Mouse (Mus musculus): Measurements from ENCODE around the gene Ccr1. TPM values are rescaled to one million over a fixed set of nuclear protein-coding genes. Genes with fewer than 3 reads are reported as not detected.
"Not testable (repeated sequence)": the region's sequence is repeated elsewhere in the genome, so short reads cannot be mapped to it uniquely, and the experiment has no call there.

The Ccr1 gene
- polyA plus RNA-seq, 1 experiment from 2014 or later = 3.0 TPM

DNA sequence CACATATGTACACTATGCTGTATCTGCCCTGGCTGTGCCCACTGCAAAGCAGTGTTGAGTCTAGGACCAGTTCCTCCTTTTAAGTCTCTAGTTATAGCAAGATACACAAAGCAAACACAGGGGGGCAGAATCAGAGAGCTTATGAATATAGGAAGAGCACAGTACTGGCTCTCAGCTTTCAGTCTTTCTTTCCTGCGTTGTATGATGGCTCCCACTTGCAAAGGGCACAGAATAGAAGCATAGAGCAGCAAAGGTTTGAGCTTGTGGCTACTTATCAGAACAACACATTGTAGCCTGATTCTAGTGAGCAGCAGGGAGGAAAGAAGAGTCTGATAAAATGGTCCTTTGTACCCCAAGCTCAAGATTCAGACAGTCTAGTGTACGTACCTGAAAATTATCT, 17.7 kb upstream of the Ccr1 start:
- Histone ChIP-seq H3K36me3 (ENCODE audit: control insufficient read depth, insufficient read depth, low read length) (no peaks in the 10 kb centered on the region), H3K9ac (ENCODE audit: low read length) (no peak overlapping the region), H3K4me3 (ENCODE audit: low read depth, low read length) (no peak overlapping the region), H3K27me3 (replicated peaks; ENCODE audit: control insufficient read depth, insufficient read depth, low read length) (no peaks in the 10 kb centered on the region), H3K4me1 (replicated peaks; ENCODE audit: control insufficient read depth, insufficient read depth, low read length) (no peaks in the 10 kb centered on the region), H3K9me3 (ENCODE audit: control insufficient read depth, low read length) (no peaks in the 10 kb centered on the region), H3K4me2 (ENCODE audit: low read length) (no peak overlapping the region), H3K27ac (ENCODE audit: low read depth) (no peak overlapping the region)
- DNase-seq (ENCODE audit: low spot score) (no peak), ATAC-seq (replicated peaks; ENCODE audit: low FRiP score, low TSS enrichment, low read depth) (no peak)
- WGBS = 80% methylated on average over 2 of the region's 2 CpGs

DNA sequence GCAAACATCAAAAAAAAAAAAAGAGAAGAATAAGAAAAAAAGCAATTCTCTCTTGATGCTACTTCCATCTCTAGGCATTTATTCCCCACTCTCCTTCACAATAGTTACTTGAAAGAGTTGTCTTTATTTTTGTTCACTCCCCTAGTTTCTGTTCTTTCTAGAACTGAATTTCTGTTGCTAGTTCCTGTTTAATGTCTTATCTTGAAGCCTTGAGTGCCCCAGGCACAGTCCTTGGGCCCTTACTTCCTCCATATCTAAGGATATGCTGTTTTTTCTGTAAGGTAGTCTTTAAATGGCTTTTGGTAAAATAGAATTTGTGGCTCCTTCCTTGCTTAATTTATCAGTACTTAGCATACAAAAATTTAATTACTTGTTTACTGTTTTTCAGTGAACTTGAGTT, 16.5 kb upstream of the Ccr1 start:
- H3K4me3 ChIP-seq (ENCODE audit: low read depth, low read length) = no peak overlapping the region
- ATAC-seq (replicated peaks; ENCODE audit: low FRiP score, low TSS enrichment, low read depth) (no peak), DNase-seq (ENCODE audit: low spot score) (no peak)

DNA sequence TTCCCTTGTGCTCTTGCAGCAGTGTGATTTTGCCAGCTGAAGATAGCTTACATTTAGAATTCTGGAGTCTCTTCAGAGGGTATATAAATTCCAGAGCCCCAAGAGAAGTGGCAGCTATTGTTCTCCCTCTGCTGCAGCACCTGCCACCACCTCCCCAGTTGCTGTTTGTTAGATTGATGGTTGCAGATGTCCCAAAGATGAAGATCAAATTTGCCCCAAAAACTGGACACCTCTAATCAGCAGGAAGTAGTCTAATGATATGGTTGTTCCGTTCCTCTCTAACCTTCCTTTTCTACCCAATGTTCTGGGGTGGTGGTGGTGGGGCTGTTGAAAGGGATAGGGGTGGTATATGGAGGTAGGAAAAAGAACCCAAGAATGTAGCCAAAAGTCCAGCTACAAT, 14.2 kb upstream of the Ccr1 start:
- Histone ChIP-seq H3K9me3 (ENCODE audit: control insufficient read depth, low read length) (no peaks in the 10 kb centered on the region), H3K27ac (ENCODE audit: low read depth) (no peak overlapping the region), H3K4me3 (ENCODE audit: low read depth, low read length) (no peak overlapping the region), H3K4me2 (ENCODE audit: low read length) (no peak overlapping the region), H3K9ac (ENCODE audit: low read length) (no peak overlapping the region), H3K4me1 (replicated peaks; ENCODE audit: control insufficient read depth, insufficient read depth, low read length) (no peaks in the 10 kb centered on the region), H3K36me3 (ENCODE audit: control insufficient read depth, insufficient read depth, low read length) (no peaks in the 10 kb centered on the region), H3K27me3 (replicated peaks; ENCODE audit: control insufficient read depth, insufficient read depth, low read length) (no peaks in the 10 kb centered on the region)
- 67% methylated on average over 1 of the region's 1 CpGs for WGBS
- ATAC-seq (replicated peaks; ENCODE audit: low FRiP score, low TSS enrichment, low read depth) = no peak
- no peak for DNase-seq (ENCODE audit: low spot score)

More for the DNA sequence above, 16.5 kb upstream of the Ccr1 start:
- H3K27me3 ChIP-seq (replicated peaks; ENCODE audit: control insufficient read depth, insufficient read depth, low read length) = no peaks in the 10 kb centered on the region
- no peaks in the 10 kb centered on the region for H3K9me3 ChIP-seq (ENCODE audit: control insufficient read depth, low read length)
- H3K4me1 ChIP-seq (replicated peaks; ENCODE audit: control insufficient read depth, insufficient read depth, low read length) = no peaks in the 10 kb centered on the region
- no peak overlapping the region for H3K27ac ChIP-seq (ENCODE audit: low read depth)
- no peaks in the 10 kb centered on the region for H3K36me3 ChIP-seq (ENCODE audit: control insufficient read depth, insufficient read depth, low read length)
- H3K9ac ChIP-seq (ENCODE audit: low read length) = no peak overlapping the region
- H3K4me2 ChIP-seq (ENCODE audit: low read length) = no peak overlapping the region

DNA sequence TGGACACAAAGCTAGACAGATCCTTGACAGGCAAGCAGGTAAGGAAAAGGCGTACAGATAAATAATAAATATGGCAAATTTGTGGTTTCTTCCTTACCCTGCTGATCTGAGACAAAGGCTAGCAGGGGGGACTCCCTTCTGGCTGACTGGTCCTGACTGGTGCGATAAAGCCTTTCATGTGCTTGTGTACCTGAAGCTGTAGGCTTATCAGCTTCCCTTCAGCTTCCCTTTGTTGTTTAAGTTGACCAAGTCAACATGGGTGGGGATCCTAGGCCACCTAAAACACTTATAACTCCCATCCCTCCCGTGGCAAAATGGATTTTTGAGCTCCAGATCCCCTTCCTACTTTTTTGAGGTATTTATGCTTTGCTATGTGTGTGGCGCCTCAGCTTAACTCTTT, 13.4 kb upstream of the Ccr1 start:
- Histone ChIP-seq H3K9ac (ENCODE audit: low read length) (no peak overlapping the region), H3K27ac (ENCODE audit: low read depth) (no peak overlapping the region), H3K4me3 (ENCODE audit: low read depth, low read length) (no peak overlapping the region), H3K4me1 (replicated peaks; ENCODE audit: control insufficient read depth, insufficient read depth, low read length) (no peaks in the 10 kb centered on the region), H3K36me3 (ENCODE audit: control insufficient read depth, insufficient read depth, low read length) (no peaks in the 10 kb centered on the region), H3K4me2 (ENCODE audit: low read length) (no peak overlapping the region), H3K9me3 (ENCODE audit: control insufficient read depth, low read length) (no peaks in the 10 kb centered on the region), H3K27me3 (replicated peaks; ENCODE audit: control insufficient read depth, insufficient read depth, low read length) (no peaks in the 10 kb centered on the region)
- no peak for ATAC-seq (replicated peaks; ENCODE audit: low FRiP score, low TSS enrichment, low read depth)
- DNase-seq (ENCODE audit: low spot score) = no peak
- 63% methylated on average over 4 of the region's 4 CpGs for WGBS

DNA sequence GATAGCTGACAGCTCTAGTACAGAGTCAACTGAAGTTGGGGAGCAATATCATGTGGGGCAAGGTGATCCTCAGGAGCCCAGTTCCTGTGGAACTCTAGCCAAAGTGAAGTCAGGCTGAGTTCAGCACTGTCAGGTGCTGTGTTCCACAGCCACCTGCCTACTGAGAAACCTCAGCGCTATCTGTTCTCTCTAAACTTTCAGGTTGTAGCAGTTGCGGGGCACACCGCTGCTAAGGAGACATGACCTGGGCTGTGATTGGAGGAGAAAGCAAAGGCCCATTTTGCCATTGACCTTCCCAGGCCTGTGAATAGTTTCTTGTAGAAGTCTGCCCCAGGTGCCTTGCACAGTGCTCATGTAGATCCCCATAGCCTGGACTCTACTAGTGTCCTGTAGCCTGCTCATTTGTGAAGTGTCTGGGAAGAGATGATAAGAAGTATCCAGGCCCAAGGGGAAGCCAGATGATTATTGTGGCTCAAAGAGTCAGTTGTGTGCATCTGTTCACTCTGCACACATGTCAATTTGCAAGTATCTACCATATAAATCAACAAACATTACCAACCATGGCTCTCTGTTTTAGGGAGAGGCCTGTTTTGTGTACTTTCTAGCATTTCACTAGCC, 12.5 kb upstream of the Ccr1 start:
- not testable (repeated sequence) for H3K4me2 ChIP-seq (ENCODE audit: low read length); H3K27me3 ChIP-seq (replicated peaks; ENCODE audit: control insufficient read depth, insufficient read depth, low read length); H3K9ac ChIP-seq (ENCODE audit: low read length); ATAC-seq (replicated peaks; ENCODE audit: low FRiP score, low TSS enrichment, low read depth); H3K9me3 ChIP-seq (ENCODE audit: control insufficient read depth, low read length); H3K27ac ChIP-seq (ENCODE audit: low read depth); H3K4me3 ChIP-seq (ENCODE audit: low read depth, low read length); H3K36me3 ChIP-seq (ENCODE audit: control insufficient read depth, insufficient read depth, low read length); H3K4me1 ChIP-seq (replicated peaks; ENCODE audit: control insufficient read depth, insufficient read depth, low read length); DNase-seq (ENCODE audit: low spot score)
- no CpG with 5 or more reads among the region's 3 CpGs for WGBS

DNA sequence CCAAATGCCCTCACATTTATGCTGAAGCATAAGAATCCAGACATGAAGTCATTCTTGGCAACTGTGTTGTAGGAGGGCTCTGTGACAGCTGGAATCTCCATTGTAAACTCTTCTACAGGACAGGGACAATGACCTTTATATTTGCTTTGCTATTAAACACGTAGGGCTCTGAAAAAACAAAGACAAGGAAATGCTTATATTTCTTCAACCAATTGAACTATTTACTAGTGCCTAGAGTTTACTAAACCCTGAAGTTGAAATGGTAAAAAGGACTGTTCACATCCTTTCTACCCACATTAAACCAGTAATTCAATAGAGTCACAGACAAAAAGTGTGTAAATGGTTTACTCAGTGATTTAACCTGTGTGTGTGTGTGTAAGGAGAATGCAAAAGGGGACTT, 9.8 kb upstream of the Ccr1 start, which contains the start of gene Ccr1l1:
Ccr1l1 (minus strand) TSS at position 101 of the 400 bp plus-strand sequence.
- H3K27ac ChIP-seq (ENCODE audit: low read depth) = no peak within 1 kb of the TSS
- 70% methylated on average over 1 of the region's 1 CpGs for WGBS
- no peak within 1 kb of the TSS for H3K4me3 ChIP-seq (ENCODE audit: low read depth, low read length)
- no peaks in the 10 kb centered on the region for H3K9me3 ChIP-seq (ENCODE audit: control insufficient read depth, low read length)
- ATAC-seq (replicated peaks; ENCODE audit: low FRiP score, low TSS enrichment, low read depth) = no peak
- no peaks in the 10 kb centered on the region for H3K36me3 ChIP-seq (ENCODE audit: control insufficient read depth, insufficient read depth, low read length)
- H3K27me3 ChIP-seq (replicated peaks; ENCODE audit: control insufficient read depth, insufficient read depth, low read length) = no peaks in the 10 kb centered on the region
- DNase-seq (ENCODE audit: low spot score) = no peak
- no peak within 1 kb of the TSS for H3K9ac ChIP-seq (ENCODE audit: low read length)
- H3K4me2 ChIP-seq (ENCODE audit: low read length) = no peak within 1 kb of the TSS
- H3K4me1 ChIP-seq (replicated peaks; ENCODE audit: control insufficient read depth, insufficient read depth, low read length) = no peaks in the 10 kb centered on the region

DNA sequence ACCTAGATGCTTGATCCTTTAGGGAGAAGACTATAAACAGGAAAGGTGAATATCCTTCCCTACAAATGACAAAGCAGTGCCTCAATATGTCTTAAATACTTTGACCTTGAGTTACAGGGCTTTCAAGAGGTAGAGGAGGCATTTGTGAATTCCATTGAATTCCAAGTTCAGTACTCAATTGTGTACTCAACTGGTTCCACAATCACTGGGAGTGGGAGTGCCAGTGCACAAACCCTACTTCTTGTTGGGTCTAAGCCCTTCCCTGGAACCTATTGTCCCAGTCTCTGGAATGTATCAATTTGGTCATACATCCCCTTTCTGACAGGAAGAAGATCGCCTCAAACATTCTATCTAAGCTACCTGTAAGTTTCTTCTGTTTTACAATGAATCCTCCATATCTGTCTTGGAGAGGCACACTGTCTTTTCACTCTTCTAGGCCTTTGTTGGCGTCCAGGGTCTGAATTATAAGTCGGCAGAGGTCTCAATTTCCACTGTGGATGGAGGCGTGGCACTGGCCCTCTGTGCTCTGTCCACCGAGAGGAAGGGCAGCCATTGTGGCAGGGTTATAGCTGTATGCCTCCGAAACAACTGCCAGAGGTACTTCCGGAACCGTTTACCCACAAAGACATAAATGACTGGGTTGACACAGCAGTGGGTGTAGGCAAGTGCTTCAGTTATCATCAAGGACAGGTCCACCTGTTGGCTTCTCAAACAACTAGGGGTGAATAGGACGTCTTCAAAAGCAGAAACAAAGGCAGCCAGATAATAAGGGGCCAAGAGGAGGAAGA, 8.6 kb upstream of the Ccr1 start:
- H3K27ac ChIP-seq (ENCODE audit: low read depth) = no peak overlapping the region
- H3K9ac ChIP-seq (ENCODE audit: low read length) = no peak overlapping the region
- no peak for ATAC-seq (replicated peaks; ENCODE audit: low FRiP score, low TSS enrichment, low read depth)
- no peak for DNase-seq (ENCODE audit: low spot score)
- WGBS = 81% methylated on average over 9 of the region's 9 CpGs
- H3K9me3 ChIP-seq (ENCODE audit: control insufficient read depth, low read length) = no peaks in the 10 kb centered on the region
- no peak overlapping the region for H3K4me2 ChIP-seq (ENCODE audit: low read length)
- no peaks in the 10 kb centered on the region for H3K4me1 ChIP-seq (replicated peaks; ENCODE audit: control insufficient read depth, insufficient read depth, low read length)
- no peaks in the 10 kb centered on the region for H3K27me3 ChIP-seq (replicated peaks; ENCODE audit: control insufficient read depth, insufficient read depth, low read length)
- no peak overlapping the region for H3K4me3 ChIP-seq (ENCODE audit: low read depth, low read length)
- H3K36me3 ChIP-seq (ENCODE audit: control insufficient read depth, insufficient read depth, low read length) = no peaks in the 10 kb centered on the region

DNA sequence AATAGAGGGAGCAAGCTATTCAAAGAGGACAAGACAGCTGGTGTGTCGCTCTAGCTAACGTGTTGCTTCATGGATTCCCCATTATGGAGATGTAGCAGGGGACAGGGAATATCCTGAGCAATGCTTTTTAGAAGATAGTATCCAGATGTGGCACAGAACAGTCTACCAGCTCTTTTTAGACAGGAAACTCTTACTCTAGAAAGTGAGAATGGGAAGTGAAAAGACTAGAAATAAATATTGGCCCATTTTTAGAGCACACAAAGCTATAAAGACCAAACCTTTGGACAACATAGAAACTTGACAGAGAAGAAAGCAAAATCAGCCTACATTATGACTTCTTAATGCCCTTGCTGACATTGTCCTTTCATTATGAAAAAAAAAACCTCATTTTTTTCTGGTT, 7.1 kb upstream of the Ccr1 start:
- Histone ChIP-seq H3K27ac (ENCODE audit: low read depth) (no peak overlapping the region), H3K4me3 (ENCODE audit: low read depth, low read length) (no peak overlapping the region), H3K9me3 (ENCODE audit: control insufficient read depth, low read length) (no peaks in the 10 kb centered on the region), H3K27me3 (replicated peaks; ENCODE audit: control insufficient read depth, insufficient read depth, low read length) (no peaks in the 10 kb centered on the region), H3K4me1 (replicated peaks; ENCODE audit: control insufficient read depth, insufficient read depth, low read length) (no peaks in the 10 kb centered on the region), H3K9ac (ENCODE audit: low read length) (no peak overlapping the region), H3K36me3 (ENCODE audit: control insufficient read depth, insufficient read depth, low read length) (no peaks in the 10 kb centered on the region), H3K4me2 (ENCODE audit: low read length) (no peak overlapping the region)
- no peak for ATAC-seq (replicated peaks; ENCODE audit: low FRiP score, low TSS enrichment, low read depth)
- DNase-seq (ENCODE audit: low spot score) = no peak
- 78% methylated on average over 2 of the region's 2 CpGs for WGBS
